Mouse (Mus musculus) heart, adult 2 months (tissue): ENCODE results near the gene E330017A01Rik. TPM values are rescaled to one million over a fixed set of nuclear protein-coding genes. Genes with fewer than 3 reads are reported as not detected.

Source experiments
- DNase-seq, 2 experiments: peaks; one replicate each; pipeline ENCODE4 v3.0.0; 2021
- H3K27ac ChIP-seq: fragments of 200-600 bp; 2 replicates; pipeline ENCODE4 v1.8.1; 2022
- H3K27me3 ChIP-seq: fragments of 200-500 bp; 2 replicates; pipeline ENCODE4 v1.6.1; 2012; ENCODE audit warnings: mild to moderate bottlenecking, low read length, inconsistent platforms, mixed read lengths; ENCODE audit not compliant: control insufficient read depth, insufficient read depth
- H3K36me3 ChIP-seq: fragments of 200-500 bp; 2 replicates; pipeline ENCODE4 v1.6.1; 2012; ENCODE audit warnings: low read length, inconsistent platforms; ENCODE audit not compliant: control insufficient read depth, insufficient read depth
- H3K4me1 ChIP-seq: fragments of 200-500 bp; 2 replicates; pipeline ENCODE4 v1.6.1; 2011; ENCODE audit warnings: low read length; ENCODE audit not compliant: control insufficient read depth, insufficient read depth
- H3K4me3 ChIP-seq: fragments of 200-600 bp; 2 replicates; pipeline ENCODE4 v1.8.1; 2022
- H3K79me2 ChIP-seq: fragments of 200-500 bp; replicated peaks from 2 replicates; pipeline ENCODE4 v1.6.1; 2012; ENCODE audit warnings: mild to moderate bottlenecking, inconsistent platforms, low read length, moderate library complexity, mixed read lengths; ENCODE audit not compliant: control insufficient read depth, insufficient read depth
- H3K9ac ChIP-seq: fragments of 200-500 bp; 2 replicates; pipeline ENCODE4 v1.6.1; 2012; ENCODE audit warnings: low read depth, mild to moderate bottlenecking, control low read depth, inconsistent platforms, low read length, mixed read lengths
- CTCF ChIP-seq: fragments of 200-600 bp; IDR thresholded peaks from 2 replicates; pipeline ENCODE4 v1.8.1; 2022; ENCODE audit warnings: antibody characterized with exemption, mild to moderate bottlenecking, moderate library complexity
- EP300 ChIP-seq: fragments of 200-500 bp; IDR thresholded peaks from 2 replicates; pipeline ENCODE4 v1.6.1; 2011; ENCODE audit warnings: low read depth, low read length, control low read depth; ENCODE audit not compliant: insufficient read depth
- POLR2A ChIP-seq: fragments of 200-500 bp; IDR thresholded peaks from 2 replicates; pipeline ENCODE4 v1.6.1; 2011; ENCODE audit warnings: mild to moderate bottlenecking, low read depth, low read length, control low read depth; ENCODE audit not compliant: insufficient read depth
- WGBS: fragments of 180-500 bp; shearing (Covaris S2); methylation state at CpG from one replicate; pipeline ENCODE4 v1.1.7; 2018; 5-methylcytosine and 5-hydroxymethylcytosine counted together
- intact Hi-C: fragments of 180-260 bp; cut with DNase I; formaldehyde crosslinking; loops from one replicate; pipeline ENCODE4 v1.15.1; 2025
- polyA plus RNA-seq: library from polyadenylated mRNA; depleted of rRNA; stranded (reverse); fragments of >200 nt; gene quantifications from 2 replicates; pipeline ENCODE4 v1.2.3, GENCODE M21; 2012; rRNA removed
- total RNA-seq, 2 experiments: library from RNA; stranded (reverse); gene quantifications; 2 replicates each; pipeline ENCODE4 v1.2.3; 2021

E330017A01Rik gene
- total and polyA plus RNA-seq, 3 experiments, result not detected

- no peak overlapping the region for H3K4me3 ChIP-seq
- no peaks in the 10 kb centered on the region for H3K4me1 ChIP-seq
- TF ChIP-seq EP300 (no peak), CTCF (no peak), POLR2A (no peak)
- H3K27me3 ChIP-seq, result no peaks in the 10 kb centered on the region
- H3K79me2 ChIP-seq, result no peaks in the 10 kb centered on the region
- H3K27ac ChIP-seq, result no peak overlapping the region
- DNase-seq, result no peak
- no peak overlapping the region for H3K9ac ChIP-seq
- intact Hi-C loops, result no loop called here
- H3K36me3 ChIP-seq, result no peaks in the 10 kb centered on the region
Measured at GRCm38 (mm10) chr16:58604680-58605079, 33.9 kb downstream of the E330017A01Rik start.

- intact Hi-C loops, result no loop called here
- Histone ChIP-seq H3K27ac (no peak overlapping the region), H3K27me3 (no peaks in the 10 kb centered on the region), H3K79me2 (no peaks in the 10 kb centered on the region), H3K4me3 (no peak overlapping the region), H3K9ac (no peak overlapping the region), H3K36me3 (no peaks in the 10 kb centered on the region), H3K4me1 (no peaks in the 10 kb centered on the region)
- TF ChIP-seq POLR2A (no peak), EP300 (no peak), CTCF (no peak)
- WGBS, result 57% methylated on average over 2 of the region's 2 CpGs
- DNase-seq, result no peak
Measured at GRCm38 (mm10) chr16:58603831-58604230, 34.7 kb downstream of the E330017A01Rik start.

GRCm38 (mm10) chr16:58600846-58601245 lies 37.7 kb downstream of the E330017A01Rik start:
- Histone ChIP-seq H3K27me3 (no peaks in the 10 kb centered on the region), H3K36me3 (no peaks in the 10 kb centered on the region), H3K79me2 (no peaks in the 10 kb centered on the region), H3K9ac (no peak overlapping the region), H3K4me1 (no peaks in the 10 kb centered on the region), H3K4me3 (no peak overlapping the region), H3K27ac (peak overlapping the region; percentile 59)
- 76% methylated on average over 6 of the region's 6 CpGs for WGBS
- DNase-seq, result peak in 1 of 2 experiments; percentile 40
- intact Hi-C loops, result no loop called here
- TF ChIP-seq EP300 (no peak), POLR2A (no peak), CTCF (no peak)

- DNase-seq, result no peak
- intact Hi-C loops, result no loop called here
- Histone ChIP-seq H3K9ac (no peak overlapping the region), H3K36me3 (no peaks in the 10 kb centered on the region), H3K27ac (no peak overlapping the region), H3K4me1 (no peaks in the 10 kb centered on the region), H3K4me3 (no peak overlapping the region), H3K27me3 (no peaks in the 10 kb centered on the region), H3K79me2 (no peaks in the 10 kb centered on the region)
- TF ChIP-seq POLR2A (no peak), EP300 (no peak), CTCF (no peak)
- 68% methylated on average over 3 of the region's 3 CpGs for WGBS
Measured at GRCm38 (mm10) chr16:58591299-58591698, 47.2 kb downstream of the E330017A01Rik start.

GRCm38 (mm10) chr16:58589444-58589843 lies 49.1 kb downstream of the E330017A01Rik start:
- Histone ChIP-seq H3K36me3 (no peaks in the 10 kb centered on the region), H3K27me3 (no peaks in the 10 kb centered on the region), H3K4me1 (no peaks in the 10 kb centered on the region), H3K79me2 (no peaks in the 10 kb centered on the region), H3K4me3 (no peak overlapping the region), H3K27ac (no peak overlapping the region), H3K9ac (no peak overlapping the region)
- intact Hi-C loops, result no loop called here
- no peak for TF ChIP-seq CTCF
- TF ChIP-seq EP300, result no peak
- TF ChIP-seq POLR2A, result no peak
- DNase-seq, result no peak

Other genes with a start within 250 kb of the E330017A01Rik start
- gene Dcbld2, start 230.3 kb downstream of the E330017A01Rik start, total RNA-seq, result 10 to 100 TPM; 14.0 to 16.8 TPM
- gene Dcbld2, start 230.3 kb downstream of the E330017A01Rik start, polyA plus RNA-seq, result 9.0 and 17.8 TPM in 2 replicates
- gene St3gal6, start 114.5 kb downstream of the E330017A01Rik start, total RNA-seq, result 10 to 100 TPM; 37.7 to 47.0 TPM
- 29.6 and 33.7 TPM in 2 replicates for gene St3gal6, start 114.5 kb downstream of the E330017A01Rik start, polyA plus RNA-seq
- not detected for gene Gm813, start 21.8 kb downstream of the E330017A01Rik start, total RNA-seq
- gene Gm813, start 21.8 kb downstream of the E330017A01Rik start, polyA plus RNA-seq, result not detected in 2 replicates
- gene Cpox, start 31.6 kb upstream of the E330017A01Rik start, total RNA-seq, result 10 to 100 TPM; 39.1 to 41.1 TPM
- 14.8 and 23.8 TPM in 2 replicates for gene Cpox, start 31.6 kb upstream of the E330017A01Rik start, polyA plus RNA-seq
- not detected for gene Gpr15, start 80.3 kb upstream of the E330017A01Rik start, total RNA-seq
- gene Gpr15, start 80.3 kb upstream of the E330017A01Rik start, polyA plus RNA-seq, result 0.08 TPM in 1 of 2 replicates, not detected in the other
- gene Cldnd1, start 89.2 kb upstream of the E330017A01Rik start, total RNA-seq, result 10 to 100 TPM; 56.2 to 58.8 TPM
- gene Cldnd1, start 89.2 kb upstream of the E330017A01Rik start, polyA plus RNA-seq, result 47.3 and 66.6 TPM in 2 replicates
- not detected for gene Olfr172, start 124.4 kb upstream of the E330017A01Rik start, total RNA-seq
- not detected in 2 replicates for gene Olfr172, start 124.4 kb upstream of the E330017A01Rik start, polyA plus RNA-seq
- not detected for gene Olfr173, start 161.5 kb upstream of the E330017A01Rik start, total RNA-seq
- gene Olfr173, start 161.5 kb upstream of the E330017A01Rik start, polyA plus RNA-seq, result not detected in 2 replicates
- not detected for gene Olfr175-ps1, start 188.0 kb upstream of the E330017A01Rik start, total RNA-seq
- gene Olfr175-ps1, start 188.0 kb upstream of the E330017A01Rik start, polyA plus RNA-seq, result not detected in 2 replicates
- gene Olfr177, start 236.0 kb upstream of the E330017A01Rik start, total RNA-seq, result not detected
- gene Olfr177, start 236.0 kb upstream of the E330017A01Rik start, polyA plus RNA-seq, result not detected in 2 replicates